Mouse (Mus musculus): ENCODE data around the gene Spty2d1. TPM values are rescaled to one million over a fixed set of nuclear protein-coding genes. Genes with fewer than 3 reads are reported as not detected.

Spty2d1 gene
- polyA plus RNA-seq, 1 experiment, result 3.8 TPM

DNA sequence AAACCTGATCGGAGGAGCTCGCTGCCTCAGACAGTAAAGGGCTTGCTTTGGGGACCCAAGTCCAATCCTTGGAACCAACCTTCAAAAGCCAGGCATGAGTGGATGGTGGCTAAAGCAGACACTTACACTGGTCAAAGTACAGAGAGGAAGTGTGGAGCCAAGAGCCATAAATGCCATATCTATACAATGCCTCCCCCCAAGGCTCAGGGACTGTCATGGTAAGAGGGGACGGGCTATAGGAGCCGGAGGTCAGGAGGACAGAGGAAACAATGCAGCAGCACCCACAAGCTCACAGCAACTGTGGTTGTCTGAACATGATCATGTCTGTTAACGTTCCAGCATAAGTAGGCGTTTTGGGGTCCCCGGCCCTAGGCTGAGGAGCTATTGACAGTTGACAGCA lies 16.2 kb upstream of the Spty2d1 start:
- no peak for DNase-seq (ENCODE audit: low read depth, low spot score)
- WGBS, result 61% methylated on average over 7 of the region's 7 CpGs

DNA sequence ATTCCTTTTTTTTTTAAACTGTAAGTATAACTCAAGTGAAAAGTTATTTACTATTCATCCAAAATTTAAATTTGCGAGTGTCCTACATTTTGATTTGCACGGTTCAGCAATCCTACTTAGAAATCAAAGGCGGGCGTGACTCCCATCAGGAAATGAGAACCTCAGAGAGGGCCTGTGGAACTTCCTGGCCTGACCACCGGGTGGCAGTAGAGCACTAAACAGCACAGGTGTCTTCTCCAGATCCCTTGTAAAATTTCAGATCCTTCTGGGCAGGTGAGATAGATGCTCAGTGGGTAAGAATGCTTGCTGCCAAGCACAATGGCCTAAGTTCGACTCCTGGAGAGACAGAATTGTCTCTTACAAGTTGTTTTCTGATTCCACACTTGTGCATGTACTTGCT lies 15.3 kb upstream of the Spty2d1 start:
- peak; percentile 63 for DNase-seq (ENCODE audit: low read depth, low spot score)
- 3% methylated on average over 6 of the region's 6 CpGs for WGBS

DNA sequence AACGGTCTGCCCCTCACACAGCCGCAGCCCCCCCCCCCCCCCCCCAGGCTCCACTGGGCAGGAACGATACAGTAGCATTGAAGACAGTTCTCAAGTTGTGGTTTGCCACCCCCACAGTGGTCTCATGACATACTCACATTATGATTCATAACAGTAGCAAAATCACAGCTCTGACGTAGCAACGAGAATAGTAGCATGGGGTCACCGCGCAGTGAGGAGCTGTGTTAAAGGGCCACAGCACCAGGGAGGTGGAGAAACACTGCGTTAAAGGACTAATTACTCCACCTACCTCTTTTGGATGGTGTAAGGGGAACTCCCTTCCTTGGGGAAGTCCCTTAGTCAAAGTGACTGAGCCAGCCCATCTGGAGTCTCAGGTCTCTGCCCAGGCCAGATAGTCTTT lies 14.3 kb upstream of the Spty2d1 start:
- WGBS, result 55% methylated on average over 8 of the region's 8 CpGs
- DNase-seq (ENCODE audit: low read depth, low spot score), result no peak

DNA sequence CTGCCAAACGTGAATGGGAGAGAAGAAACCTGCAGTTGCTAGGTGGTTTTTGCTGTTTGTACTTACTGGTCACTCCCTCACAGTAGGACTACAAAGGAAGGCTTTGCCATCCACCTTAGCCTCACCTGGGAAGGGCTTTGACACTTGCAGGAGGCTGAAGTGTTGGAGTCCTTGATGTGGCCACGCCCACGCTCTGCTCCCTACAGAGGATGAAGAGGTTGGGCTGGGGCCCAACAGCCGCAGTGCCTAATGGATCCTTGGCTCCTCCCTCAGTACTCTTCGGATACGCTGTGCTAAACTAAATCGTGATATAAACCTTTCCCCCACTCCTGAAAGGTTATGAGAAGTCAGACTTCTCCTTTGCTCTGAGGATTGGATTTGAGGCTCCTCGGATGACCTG lies 12.7 kb upstream of the Spty2d1 start:
- no peak for DNase-seq (ENCODE audit: low read depth, low spot score)
- WGBS, result 15% methylated on average over 8 of the region's 8 CpGs

DNA sequence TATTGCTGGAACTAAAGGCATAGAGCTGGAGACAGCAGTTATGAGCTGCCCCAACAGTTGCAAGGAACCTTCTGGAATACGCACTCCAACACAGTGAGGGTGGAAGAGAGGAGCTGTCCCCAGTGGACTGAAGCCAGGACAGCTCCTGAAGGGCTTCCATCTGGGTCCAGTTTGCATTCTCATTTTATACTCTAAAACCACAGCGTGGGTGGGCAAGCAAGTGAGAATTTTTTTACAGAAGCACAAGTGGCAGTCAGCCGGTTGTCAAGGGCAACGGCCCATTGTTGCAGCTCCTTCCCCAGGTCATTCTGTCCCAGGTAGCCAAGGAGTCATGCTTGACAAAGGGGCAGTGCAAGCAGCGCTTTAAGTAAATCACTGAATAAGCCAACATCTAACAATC lies 11.4 kb upstream of the Spty2d1 start:
- DNase-seq (ENCODE audit: low read depth, low spot score), result no peak
- 48% methylated on average over 5 of the region's 5 CpGs for WGBS

DNA sequence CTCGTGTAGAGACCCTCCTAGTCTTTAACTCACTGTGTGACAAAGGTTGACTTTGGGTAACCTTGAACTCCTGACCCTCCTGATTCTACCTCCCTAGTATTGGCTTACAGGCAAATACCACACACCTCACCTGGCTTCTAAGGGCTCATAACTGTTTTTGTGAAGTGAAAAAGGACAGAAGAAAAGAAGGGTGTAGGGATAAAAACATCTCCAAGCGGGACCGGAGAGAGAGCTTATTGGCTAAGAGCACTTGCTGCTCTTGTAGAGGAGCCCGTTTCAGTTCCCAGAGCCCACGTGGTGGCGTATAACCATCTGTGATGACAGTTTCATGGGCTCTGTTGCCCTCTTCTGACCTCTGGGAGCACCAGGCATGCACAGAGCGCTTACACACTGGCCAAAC lies 8.9 kb upstream of the Spty2d1 start:
- DNase-seq (ENCODE audit: low read depth, low spot score), result no peak
- WGBS, result 58% methylated on average over 7 of the region's 7 CpGs

DNA sequence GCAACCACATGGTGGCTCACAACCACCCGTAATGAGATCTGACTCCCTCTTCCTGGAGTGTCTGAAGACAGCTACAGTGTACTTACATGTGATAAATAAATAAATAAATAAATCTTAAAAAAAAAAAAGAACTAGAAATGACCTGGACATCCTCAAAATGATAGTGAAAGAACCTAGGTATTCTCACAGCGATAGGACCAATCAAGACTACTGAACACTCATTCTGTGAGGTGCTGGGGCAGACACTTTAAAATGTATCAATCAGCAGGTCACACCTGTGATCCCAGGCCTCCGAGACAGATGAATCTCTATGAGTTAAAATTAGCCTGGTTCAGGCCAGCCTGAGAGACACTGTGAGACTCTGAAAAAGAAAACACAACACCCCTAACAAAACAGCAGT lies 8.4 kb upstream of the Spty2d1 start:
- no peak for DNase-seq (ENCODE audit: low read depth, low spot score)
- WGBS, result 71% methylated on average over 3 of the region's 3 CpGs

DNA sequence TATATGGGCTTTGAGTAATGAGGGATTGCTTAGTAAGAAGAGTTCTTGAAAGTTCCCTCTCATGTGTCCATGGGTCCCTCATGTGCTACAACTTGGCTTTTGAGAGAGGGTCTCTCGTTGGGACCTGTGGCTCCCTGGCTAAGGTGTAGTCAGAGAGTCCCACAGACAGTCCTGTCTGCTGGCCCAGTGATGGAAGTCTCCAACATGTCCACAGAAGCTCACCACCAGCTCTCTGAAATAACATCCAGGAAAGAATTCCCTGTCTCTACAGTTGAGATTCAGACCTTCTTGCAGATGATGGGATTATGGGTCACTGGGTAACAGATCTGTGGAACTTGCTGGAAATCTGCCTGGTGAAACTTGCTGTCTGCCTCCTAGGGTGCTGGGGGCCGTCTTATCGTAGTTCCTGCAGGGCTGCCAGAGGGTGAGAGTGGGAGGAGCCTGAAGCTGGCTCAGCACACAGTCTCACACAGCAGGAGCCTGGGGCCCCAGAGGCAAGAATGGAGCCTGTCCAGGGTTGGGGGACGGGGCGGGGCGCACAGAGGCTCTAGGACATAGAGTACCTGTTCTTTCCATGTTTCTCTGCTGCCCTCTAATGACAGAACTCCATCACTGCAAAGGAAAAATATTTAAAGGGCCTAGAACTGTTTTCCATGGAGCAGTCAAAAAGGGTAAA lies 7.3 kb upstream of the Spty2d1 start:
- WGBS, result 6% methylated on average over 6 of the region's 6 CpGs
- peak; percentile 61 for DNase-seq (ENCODE audit: low read depth, low spot score)

DNA sequence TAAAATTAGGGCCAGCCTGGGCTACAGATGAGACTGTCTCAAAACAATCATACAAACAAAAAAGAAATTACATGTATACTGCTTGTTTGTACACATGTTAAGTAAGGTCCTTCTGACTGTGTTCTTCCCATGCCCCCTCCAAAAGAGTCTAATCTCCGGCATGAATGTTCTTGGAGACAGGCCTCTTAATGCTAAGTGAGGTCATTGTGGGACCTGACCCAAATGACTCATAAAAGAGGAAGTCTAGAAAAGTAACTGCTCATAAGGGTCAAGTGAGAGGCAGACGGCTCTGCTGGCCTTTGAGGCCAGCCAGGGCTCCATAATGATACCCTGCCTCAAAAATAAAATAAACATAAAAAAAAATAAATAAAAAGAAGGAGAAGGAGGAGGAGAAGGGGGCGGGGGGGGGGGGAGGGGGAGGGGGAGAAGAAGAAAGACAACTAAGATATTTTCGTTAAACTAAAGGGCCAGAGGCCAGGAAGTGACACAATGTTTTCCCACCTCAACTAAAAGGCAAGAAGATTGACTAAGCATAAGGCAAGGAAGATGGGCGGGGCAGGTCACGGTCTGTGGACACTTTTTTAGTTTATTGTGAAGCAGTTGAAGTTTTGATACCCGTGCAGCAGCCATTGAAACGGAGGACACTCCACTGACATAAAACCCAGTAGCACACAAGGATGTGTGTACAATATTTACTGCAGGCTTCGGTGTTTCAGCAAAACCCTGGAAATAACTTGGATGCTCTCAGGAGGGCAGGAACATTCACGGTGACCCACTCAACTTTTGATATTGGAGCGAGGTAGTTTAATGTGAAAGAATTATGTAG lies 6.6 kb upstream of the Spty2d1 start:
- DNase-seq (ENCODE audit: low read depth, low spot score), result no peak
- WGBS, result 27% methylated on average over 10 of the region's 11 CpGs

DNA sequence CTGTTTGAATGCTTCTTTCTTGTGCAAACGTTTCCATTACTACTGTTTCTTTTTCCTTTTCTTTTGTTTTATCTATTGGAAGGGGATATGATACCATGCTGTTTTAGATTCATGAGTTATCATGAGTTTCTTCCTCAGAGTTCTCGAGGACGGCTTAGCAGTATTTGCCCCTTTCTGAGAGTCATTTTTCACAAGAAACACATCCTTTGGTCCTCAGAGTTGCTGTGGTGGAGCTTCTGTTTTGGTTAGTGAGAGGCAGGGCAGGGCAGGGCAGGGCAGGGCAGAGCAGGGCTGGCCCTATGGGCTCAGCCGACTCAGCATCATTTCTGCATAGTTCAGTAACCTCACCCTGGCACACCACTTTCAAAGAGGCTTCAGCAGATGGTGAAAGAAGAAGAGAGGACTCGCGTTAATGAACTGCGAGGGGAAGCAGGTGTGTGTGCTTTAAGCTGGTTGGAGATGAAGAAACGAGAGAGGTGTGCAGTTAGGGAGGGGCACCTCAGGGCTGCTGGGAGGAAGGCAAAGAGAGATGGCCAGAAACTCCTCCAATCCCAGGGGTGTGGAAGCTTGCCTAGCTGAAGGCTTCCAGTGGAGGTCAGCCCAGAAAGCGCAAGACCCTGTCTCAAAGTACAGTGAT lies 5.0 kb upstream of the Spty2d1 start:
- 36% methylated on average over 9 of the region's 9 CpGs for WGBS
- DNase-seq (ENCODE audit: low read depth, low spot score), result no peak

DNA sequence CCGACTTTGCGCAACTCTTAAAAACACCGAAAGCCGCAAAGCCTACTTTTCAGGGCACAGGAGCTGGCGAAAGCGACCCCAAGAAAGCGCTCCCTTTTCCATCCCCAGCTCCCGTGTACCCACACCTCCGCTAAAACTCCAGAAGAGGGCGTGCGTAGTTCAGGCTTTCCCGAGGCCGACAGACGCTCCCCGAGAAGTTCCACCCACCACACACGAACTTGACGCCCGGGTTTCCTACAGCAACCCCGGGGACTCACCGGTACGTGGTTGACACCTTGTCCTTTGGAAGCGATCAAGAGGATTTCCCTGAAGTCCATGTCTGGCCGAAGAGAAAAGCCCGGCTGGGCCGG lies 418 bp downstream of the Spty2d1 start:
- under 1% methylated on average over 25 of the region's 25 CpGs for WGBS
- DNase-seq (ENCODE audit: low read depth, low spot score), result peak; percentile 64

DNA sequence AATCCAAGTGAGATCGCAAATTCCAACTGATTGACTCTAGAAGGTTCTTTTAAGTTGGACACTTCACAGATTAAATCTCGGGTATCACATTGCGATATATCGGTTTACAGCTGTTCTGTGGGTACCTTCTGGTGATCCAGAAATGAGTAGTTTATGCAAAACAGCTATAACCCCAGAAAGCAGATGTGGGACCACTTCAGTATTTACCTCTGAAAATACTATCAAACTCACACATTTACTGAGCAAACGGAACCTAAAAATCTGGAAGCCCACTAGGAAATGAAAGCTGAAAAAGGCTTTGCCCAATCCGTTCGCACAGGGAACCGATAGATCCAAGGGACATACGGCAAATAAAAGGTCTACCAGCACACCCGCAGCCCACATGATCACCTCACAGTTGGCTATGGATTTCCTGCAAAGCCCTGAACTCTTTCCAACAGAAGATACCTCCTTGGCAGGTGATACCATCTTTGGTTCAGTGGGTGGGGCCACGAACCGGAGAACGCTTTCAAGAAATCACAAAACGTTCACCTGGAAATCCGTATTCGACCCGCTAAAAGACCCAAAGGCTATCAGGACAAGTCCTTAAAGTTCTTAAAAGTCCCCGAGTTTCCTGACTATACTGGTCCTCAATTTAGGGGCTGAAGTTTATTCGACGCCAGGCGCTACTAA lies 966 bp downstream of the Spty2d1 start:
- DNase-seq (ENCODE audit: low read depth, low spot score), result peak; percentile 25
- 9% methylated on average over 21 of the region's 21 CpGs for WGBS

DNA sequence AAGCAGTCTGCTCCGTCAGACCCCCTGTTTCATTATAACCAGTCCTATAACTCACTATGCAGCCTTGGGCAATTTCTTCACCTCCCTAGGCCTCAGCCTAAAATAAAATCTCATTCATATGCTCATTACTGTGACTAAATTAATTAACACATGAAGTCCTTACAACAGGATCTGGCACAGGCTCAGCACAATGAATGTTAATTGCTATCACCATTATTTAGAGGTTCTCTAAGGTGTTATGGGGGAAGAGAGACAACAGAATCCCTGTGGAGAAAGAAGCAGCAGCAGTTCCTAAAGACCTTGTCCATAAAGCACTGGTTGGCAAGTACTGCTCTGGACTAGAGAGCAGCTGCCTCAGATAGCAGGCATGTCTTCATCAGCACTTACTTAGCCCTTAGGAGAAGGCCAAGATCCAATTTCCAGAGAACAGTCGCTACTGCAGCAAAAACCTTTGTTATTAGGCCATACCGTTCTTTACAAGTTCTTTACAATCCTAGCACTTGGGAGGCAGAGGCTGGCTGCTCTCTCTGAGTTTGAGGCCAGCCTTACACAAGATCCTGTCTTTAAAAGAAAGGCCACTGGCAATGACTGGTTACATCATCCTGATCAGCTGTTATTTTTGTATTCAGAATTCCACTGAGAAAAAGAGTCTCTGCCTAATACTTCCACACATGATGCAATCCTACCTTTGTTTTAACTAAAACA lies 4.6 kb downstream of the Spty2d1 start:
- DNase-seq (ENCODE audit: low read depth, low spot score), result no peak
- WGBS, result 69% methylated on average over 3 of the region's 3 CpGs

DNA sequence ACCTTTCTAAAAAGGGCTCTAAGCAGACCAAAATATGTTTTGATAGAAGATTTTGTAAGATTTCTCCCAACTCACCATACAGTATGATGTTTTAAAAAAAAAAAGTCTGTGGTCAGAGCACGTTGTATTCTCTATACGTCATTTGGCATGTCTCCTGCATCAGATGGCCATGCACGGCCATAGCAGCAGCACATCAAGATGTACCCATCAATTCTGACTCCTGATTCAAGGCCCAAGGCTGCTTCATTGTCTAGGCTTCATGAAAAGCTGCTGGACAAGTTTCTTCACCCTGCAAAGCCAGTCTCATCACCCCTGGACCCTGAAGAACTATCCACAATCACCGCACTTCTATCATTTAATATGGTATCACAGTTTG lies 6.3 kb downstream of the Spty2d1 start:
- WGBS, result 80% methylated on average over 4 of the region's 4 CpGs
- no peak for DNase-seq (ENCODE audit: low read depth, low spot score)

DNA sequence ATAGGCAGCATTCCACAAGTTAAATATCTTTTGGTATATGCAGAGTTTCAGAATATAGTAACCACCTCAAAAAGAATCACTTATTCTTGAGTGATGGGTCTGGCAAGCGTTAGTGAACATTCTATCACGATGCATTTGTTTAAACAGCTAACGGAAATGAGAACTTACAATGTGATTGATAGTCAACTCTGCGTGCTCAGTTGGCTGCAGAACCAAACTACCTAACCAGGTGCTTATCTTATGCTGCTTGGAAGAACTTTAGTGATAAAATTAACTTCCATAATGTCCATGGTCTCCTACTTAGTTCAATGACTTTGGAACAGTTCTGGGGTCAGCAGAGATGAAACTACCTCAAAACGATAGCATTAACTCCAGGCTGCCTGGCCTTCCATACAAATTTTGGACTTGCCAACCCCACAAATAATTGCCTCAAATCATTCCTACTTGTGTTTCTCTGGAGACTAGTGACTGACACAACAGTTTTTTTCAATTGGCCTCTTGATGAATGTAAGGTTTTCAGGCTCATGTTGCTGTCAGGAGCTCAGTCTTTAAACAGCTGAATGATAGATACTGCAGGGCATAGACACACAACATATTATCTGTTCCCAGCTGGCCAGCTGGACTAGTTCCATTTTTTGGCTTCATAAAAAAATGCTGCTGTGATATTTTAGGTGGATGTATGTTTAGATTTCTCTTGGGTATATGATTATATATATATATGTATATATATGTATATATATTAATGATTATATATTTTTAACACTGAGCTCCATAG lies 6.9 kb downstream of the Spty2d1 start:
- no peak for DNase-seq (ENCODE audit: low read depth, low spot score)
- 52% methylated on average over 5 of the region's 5 CpGs for WGBS

DNA sequence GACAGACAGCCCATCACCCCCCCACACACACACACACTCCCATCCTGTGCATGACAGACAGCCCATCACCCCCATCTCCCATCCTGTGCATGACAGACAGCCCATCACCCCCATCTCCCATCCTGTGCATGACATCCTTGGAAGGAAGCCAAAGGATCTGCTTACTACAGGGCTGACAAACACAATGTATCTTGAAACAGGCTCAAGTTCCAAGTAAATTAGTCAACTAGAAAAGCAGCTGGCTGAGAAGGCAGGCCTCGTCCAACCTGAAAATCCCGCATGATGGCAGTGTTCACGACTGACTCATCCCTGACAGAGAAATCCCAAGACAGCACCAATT lies 7.6 kb downstream of the Spty2d1 start:
- DNase-seq (ENCODE audit: low read depth, low spot score), result no peak
- WGBS, result 66% methylated on average over 3 of the region's 3 CpGs

DNA sequence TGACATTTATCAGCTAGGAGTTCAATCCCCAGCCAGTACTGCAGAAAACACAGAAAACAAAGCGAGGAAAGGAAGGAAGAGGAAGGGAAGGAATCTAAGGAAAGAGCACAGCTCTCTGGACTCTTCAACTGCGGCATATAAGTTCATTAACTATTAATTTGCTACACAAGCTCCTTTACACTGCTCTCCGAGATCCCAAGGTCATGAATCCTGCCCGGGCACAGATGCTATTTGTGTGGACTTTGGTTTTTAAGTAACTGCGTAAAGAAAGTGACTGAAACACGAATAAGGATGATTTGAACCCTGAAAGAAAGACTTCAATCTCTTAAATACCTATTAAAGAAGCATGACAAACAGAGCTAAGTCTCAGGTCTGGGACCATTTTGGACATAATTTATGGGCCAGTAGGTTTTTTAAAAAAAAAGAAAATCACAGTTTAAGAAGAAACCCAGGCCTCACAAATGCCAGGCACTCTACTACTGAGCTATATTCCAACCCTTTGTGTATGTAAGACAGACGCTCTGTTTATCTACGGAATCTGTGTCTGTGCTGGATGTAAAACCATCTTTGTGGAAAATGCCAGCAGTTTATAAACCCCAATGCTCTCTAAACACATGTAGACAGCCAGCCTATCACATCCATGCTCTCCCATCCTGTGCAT lies 8.1 kb downstream of the Spty2d1 start:
- no peak for DNase-seq (ENCODE audit: low read depth, low spot score)

DNA sequence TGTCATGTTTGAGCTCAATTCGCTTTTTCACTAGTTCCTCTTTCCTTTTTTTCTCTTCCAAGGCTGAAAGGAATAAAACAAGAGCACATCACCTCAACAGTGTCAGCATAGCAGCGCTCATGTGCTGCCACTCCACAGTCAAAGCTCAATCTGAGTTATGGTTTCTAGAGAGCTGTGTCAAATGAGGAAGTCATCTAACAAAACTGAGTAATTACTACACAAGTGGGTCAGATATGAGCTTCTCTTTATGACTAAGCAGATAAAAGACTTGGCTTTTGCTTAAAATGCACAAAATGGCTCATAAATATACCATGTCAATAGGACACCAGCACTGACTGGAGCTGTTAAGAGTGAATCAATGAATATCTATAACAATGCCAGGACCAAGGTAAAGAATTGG lies 9.3 kb downstream of the Spty2d1 start:
- DNase-seq (ENCODE audit: low read depth, low spot score), result no peak
- 80% methylated on average over 2 of the region's 2 CpGs for WGBS

More for the DNA sequence above, 8.1 kb downstream of the Spty2d1 start:
- 66% methylated on average over 8 of the region's 8 CpGs for whole genome bisulfite sequencing

Data from large intestine, adult 2 months (tissue).